Mouse (Mus musculus): Measurements from ENCODE around the gene Cgnl1.

DNA sequence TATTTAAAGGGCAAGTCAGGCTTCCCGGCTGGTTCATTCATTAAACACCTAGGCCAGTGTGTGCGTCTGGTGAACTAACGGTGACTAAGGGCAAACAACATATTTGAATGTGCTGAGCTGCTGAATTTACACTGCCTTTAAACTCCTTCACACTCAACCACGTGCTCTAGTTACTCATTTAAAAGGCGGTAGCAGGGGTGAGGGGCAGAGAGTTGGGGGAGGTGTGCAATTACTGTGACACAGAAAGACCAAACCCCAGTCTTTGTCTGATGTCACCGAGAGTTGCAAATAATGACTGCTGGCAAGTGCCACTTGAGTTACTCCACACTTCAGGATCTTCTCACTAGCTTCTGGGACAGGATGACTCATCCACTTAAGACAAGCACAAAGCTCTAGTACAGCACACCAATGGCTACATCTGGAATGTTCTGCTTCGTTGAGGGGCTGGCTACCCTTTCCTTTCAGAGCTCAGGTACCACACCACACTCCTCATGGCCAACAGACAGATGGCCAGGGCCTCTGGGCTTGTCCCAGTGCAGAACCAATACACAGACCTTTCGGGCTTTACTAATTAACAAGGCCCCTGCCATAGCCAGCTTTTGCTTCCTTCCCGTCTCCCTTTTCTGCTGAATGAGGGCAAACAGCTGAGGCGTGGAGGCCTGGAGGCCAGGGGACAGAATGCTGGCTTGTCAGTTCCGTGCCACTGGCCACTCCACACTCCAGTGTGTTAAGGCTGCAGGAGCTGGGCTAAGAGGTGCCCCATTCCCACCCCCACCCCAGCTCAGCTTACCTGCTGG is 107.8 kb downstream of the Cgnl1 start:
- TF ChIP-seq CTCF (IDR thresholded peaks at IDR 0.05; ENCODE audit: low read depth) (no peak), EP300 (IDR thresholded peaks at IDR 0.05; ENCODE audit: low read depth) (no peak)

Measured in liver, postnatal 0 days (tissue).